Mouse (Mus musculus) spleen, adult 2 months (tissue): ENCODE measurements around the gene Selp.

Experiments
- CTCF ChIP-seq: fragments of 200-500 bp; IDR thresholded peaks from 2 replicates; pipeline ENCODE4 v1.5.1; 2011; ENCODE audit warnings: mild to moderate bottlenecking, inconsistent platforms; ENCODE audit not compliant: insufficient read depth, insufficient read length, insufficient replicate concordance; ENCODE audit errors: extremely low read depth
- POLR2A ChIP-seq: fragments of 200-500 bp; IDR thresholded peaks from 2 replicates; pipeline ENCODE4 v1.6.1; 2011; ENCODE audit warnings: low read depth, low read length, inconsistent platforms

DNA sequence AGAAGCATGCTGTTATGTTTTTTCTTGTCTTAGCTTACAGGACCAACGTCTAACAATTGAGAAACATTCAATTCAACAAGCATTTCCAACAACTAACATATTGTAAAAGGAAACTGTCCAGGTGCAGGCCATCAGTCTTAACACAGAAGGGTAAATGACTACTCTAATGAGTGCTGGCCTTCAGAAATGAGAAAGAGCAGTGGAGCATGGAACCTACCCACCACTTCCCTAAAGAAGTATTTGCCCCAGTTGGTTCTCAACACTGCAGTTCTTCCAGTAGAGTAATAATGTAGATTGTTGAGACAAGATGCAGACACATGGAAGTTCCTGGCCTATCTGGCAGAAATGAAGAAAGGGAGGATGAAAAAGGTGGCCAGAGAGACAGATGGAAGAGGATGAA lies 38.6 kb upstream of the Selp start:
- no peak for TF ChIP-seq CTCF
- TF ChIP-seq POLR2A = no peak
